In genomic region chr6:52230516-52231165, GRCm38 (mm10) we compare ENCODE assay signal across 11 mouse cellular contexts. TPM values are rescaled to one million over a fixed set of nuclear protein-coding genes. Genes with fewer than 3 reads are reported as not detected.
DNase-seq lines count a peak whose midpoint lies in the region; ATAC-seq and TF ChIP-seq lines count a peak whose summit lies in the region.
"Had no signal": no experiment of that assay in that cellular context is flagged by ENCODE, and none has a peak within 500 bp of the region (broad histone marks: within the 10 kb centered on the region; RNA-seq: fewer than 3 reads in every experiment).

Gene Hoxa9, minus strand, starts transcription at chr6:52231089.

- no peak within 1 kb of the TSS for H3K9ac ChIP-seq in heart, embryonic 12.5 days

- 0 out of 2 replicates have a peak within 1 kb of the TSS, but pooled peaks have one; percentile 11 for H3K4me3 ChIP-seq in heart, embryonic 12.5 days
- H3K4me3 ChIP-seq in E14TG2a.4 (replicated peaks; ENCODE audit: low read length), result peak within 1 kb of the TSS; percentile 39

- intact Hi-C loops in gastrocnemius, postnatal 36 days (cut with DNase I), result no loop called here

- H3K4me2 ChIP-seq in heart, embryonic 12.5 days, result no peak within 1 kb of the TSS

- ATAC-seq in heart, embryonic 12.5 days (ENCODE audit: insufficient number of reproducible peaks, low FRiP score), result no peak
- ATAC-seq: lung, postnatal 0 days had no signal

- peaks cover 8% of the 10 kb centered on the region; the same call in 1 of the 2 replicates for H3K4me1 ChIP-seq in heart, embryonic 12.5 days (replicated peaks)
- peaks cover 59% of the 10 kb centered on the region for H3K4me1 ChIP-seq in E14TG2a.4 (replicated peaks; ENCODE audit: low read depth, low read length)

- H3K9me3 ChIP-seq in heart, embryonic 12.5 days (replicated peaks), result no peaks in the 10 kb centered on the region
- H3K9me3 ChIP-seq in E14TG2a.4 (ENCODE audit: low read length), result no peaks in the 10 kb centered on the region

- no peak for DNase-seq in heart, adult 9 months (ENCODE audit: low spot score in 2 of 2)
- DNase-seq in gastrocnemius, postnatal 36 days, result peak; percentile 1 to 54
- DNase-seq in kidney, postnatal 25 days, result peak; percentile 71 to 91
- no peak for DNase-seq in layer of hippocampus, adult 9-10 months (ENCODE audit: low spot score)
- no peak for DNase-seq in adrenal gland, postnatal 36 days
- DNase-seq in thymus, postnatal 25 days, result no peak
- DNase-seq: adrenal gland, adult 2 months had no signal

- no peak within 1 kb of the TSS for H3K27ac ChIP-seq in heart, embryonic 12.5 days (ENCODE audit: poor library complexity, severe bottlenecking)

- TF ChIP-seq CTCF in E14TG2a.4 (conservative IDR thresholded peaks at IDR 0.05; ENCODE audit: low read length), result no peak

- under 1% methylated on average over 29 of the region's 36 CpGs for WGBS in heart, embryonic 12.5 days

- H3K36me3 ChIP-seq in heart, embryonic 12.5 days, result no peaks in the 10 kb centered on the region
- H3K36me3 ChIP-seq in E14TG2a.4 (ENCODE audit: insufficient read depth, low read length), result no peaks in the 10 kb centered on the region

- peaks cover 92% of the 10 kb centered on the region for H3K27me3 ChIP-seq in heart, embryonic 12.5 days (replicated peaks)
- H3K27me3 ChIP-seq in E14TG2a.4 (ENCODE audit: insufficient read depth, low read length), result peaks cover 96% of the 10 kb centered on the region

RNA-seq across cellular contexts. Expression of gene Hoxa9, which starts in this region (rescaled TPM):
- 0.48 and 0.54 TPM in 2 replicates for polyA plus RNA-seq in heart, embryonic 12.5 days (2016; fragmentation: Nextera tagmentation; extraction: Ambion mirVana)
- total RNA-seq in gastrocnemius, postnatal 36 days (2021), result 1 to 10 TPM; 3.9 to 6.8 TPM
- total RNA-seq in adrenal gland, postnatal 36 days (2021), result 1 to 10 TPM in 1 of 2 experiments, under 1 TPM in 1; 0.56 to 1.3 TPM
- polyA plus RNA-seq: cortical plate, adult 2 months had no signal

Comparison
In these comparisons a context has a peak if more than half of its experiments do, and no peak if none do; other contexts are left out.
1. DNase-seq: peak in gastrocnemius, postnatal 36 days (2 of 2) and kidney, postnatal 25 days (2 of 2); none in heart, adult 9 months (0 of 2), layer of hippocampus, adult 9-10 months (single experiment), adrenal gland, postnatal 36 days (0 of 2) and thymus, postnatal 25 days (single experiment).